Mouse (Mus musculus) fat pad, adult 2 months (tissue): ENCODE data around the gene Acap2.

Source experiments
- DNase-seq: peaks from one replicate; pipeline ENCODE4 v3.0.0-alpha.2; 2011; ENCODE audit warnings: low read depth, low spot score; ENCODE audit errors: extremely low read depth

The Acap2 gene

GRCm38 (mm10) chr16:31170297-31170696 lies 30.7 kb downstream of the Acap2 start:
- DNase-seq: no peak

DNA sequence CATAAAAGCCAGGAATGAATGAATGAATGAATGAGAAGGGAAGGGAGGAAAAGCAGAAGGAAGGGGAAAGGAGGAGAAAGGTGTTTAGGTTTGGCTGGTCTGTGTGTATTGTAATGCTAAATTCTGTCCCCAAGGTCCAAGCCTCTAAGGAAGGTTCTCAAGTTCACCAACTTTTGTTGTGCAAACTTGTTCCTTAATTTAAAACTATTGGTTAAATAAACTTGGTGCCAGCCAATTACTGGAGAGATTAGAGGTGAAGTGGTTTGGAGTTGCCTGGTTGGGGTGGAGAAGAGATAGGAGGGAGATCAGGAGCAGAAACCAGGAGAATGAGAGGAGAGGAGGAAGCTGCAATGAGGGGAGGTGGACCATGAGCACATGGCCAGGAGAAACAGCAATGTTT lies 31.4 kb downstream of the Acap2 start:
- DNase-seq: no peak

DNA sequence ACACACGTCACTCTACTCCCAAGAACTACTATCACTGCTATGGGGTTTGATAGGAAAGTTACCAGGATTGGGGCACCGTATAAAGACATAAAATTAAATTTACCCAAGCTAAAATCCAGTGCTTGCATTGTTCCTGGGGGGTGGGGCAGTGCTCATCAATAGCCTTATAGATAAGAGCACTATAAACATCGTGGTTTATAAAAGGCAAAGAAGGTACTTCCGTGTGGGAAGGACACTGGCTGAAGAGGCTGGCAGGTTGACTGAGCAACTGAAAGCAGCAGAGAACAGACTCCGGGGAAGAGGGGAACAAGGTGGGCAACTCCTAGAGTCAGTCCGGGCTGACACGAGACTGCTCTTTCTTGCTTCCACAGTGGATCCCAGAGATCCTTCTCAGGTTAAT lies 33.1 kb downstream of the Acap2 start:
- DNase-seq: no peak

GRCm38 (mm10) chr16:31167017-31167887 lies 33.8 kb downstream of the Acap2 start:
- no peak for DNase-seq

DNA sequence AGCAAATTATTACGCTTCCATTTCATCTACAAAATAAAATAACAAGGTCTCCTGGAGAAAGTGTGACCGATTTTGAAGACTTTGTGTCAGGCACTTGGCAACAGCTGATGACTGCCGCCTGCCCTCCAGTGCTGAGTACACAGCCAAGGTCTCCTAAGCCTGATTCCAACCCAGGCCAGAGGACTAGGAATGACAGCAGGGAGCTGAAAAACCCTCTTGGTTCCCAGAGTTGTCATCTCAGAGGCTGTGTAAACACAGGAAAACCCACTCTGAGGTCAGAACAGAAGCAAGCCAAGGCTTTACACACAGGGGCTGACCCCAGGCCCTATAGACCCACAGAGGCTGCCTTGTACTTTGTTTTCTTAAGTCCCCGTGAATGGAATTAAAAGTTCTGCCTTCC lies 35.1 kb downstream of the Acap2 start:
- DNase-seq: no peak

- no peak for DNase-seq
These were observed 35.6 kb downstream of the Acap2 start for GRCm38 (mm10) chr16:31165467-31165866.

GRCm38 (mm10) chr16:31164125-31164524 lies 36.9 kb downstream of the Acap2 start:
- DNase-seq: no peak

DNA sequence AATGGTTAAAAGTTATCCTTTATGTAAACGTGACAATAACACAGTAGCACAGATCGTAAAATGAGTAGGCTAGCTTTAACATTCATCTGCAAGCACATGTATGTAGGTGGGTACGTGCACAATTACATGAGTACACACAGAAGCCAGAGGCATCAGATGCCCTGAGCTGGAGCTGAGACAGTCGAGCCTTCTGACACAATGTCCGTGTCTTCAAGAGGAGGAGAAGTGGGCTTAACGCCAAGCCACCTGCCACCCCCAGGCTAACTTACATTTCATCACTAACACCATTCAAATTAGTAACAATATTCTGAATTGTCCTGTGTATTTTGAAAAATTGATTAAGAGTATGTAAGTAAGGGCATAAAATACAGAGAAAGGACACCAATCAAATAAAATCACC lies 40.6 kb downstream of the Acap2 start:
- DNase-seq: peak; percentile 50

GRCm38 (mm10) chr16:31159491-31159890 lies 41.6 kb downstream of the Acap2 start:
- no peak for DNase-seq

DNA sequence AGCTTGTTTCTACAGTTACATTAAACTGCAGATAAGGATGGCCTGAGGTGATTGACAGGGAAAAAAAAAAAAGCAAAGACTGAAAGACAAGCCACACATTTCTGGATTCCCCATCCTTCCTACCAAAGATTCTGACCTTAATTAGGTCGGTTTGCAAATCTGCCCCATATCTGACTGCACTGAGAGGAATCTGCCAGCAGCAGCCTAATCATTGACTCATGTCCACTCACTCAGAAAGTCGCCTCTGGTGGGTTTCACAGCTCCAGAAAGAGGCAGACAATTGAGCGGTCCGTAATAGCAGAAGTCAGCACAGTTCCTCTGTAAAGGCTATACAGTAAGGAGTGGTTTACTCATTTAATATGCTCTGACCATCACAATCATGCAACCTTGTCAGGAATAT lies 51.2 kb downstream of the Acap2 start:
- DNase-seq: no peak

DNA sequence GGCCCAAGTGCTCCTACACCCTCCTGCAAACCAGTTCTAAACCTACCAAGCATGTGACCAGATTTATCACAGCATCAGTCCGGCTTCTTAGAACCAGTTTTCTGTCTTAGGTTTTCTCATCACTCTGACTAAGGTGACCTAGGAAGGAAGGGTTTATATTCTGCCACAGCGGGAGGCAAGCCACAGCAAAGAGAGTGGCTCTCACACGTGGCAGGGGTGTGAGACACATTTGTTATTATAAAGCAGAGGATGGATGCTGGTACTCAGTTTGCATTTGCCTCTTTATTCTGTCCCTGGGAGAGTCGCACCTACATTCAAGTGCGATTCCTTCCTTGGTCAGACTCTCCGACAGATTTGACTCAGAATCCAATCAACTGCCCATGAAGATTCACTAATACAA lies 52.2 kb downstream of the Acap2 start:
- DNase-seq: no peak

GRCm38 (mm10) chr16:31147766-31148165 lies 53.3 kb downstream of the Acap2 start:
- no peak for DNase-seq

- no peak for DNase-seq
These were observed 59.1 kb downstream of the Acap2 start for GRCm38 (mm10) chr16:31141916-31142315.

- DNase-seq: no peak
These were observed 64.3 kb downstream of the Acap2 start for GRCm38 (mm10) chr16:31136616-31137253.

DNA sequence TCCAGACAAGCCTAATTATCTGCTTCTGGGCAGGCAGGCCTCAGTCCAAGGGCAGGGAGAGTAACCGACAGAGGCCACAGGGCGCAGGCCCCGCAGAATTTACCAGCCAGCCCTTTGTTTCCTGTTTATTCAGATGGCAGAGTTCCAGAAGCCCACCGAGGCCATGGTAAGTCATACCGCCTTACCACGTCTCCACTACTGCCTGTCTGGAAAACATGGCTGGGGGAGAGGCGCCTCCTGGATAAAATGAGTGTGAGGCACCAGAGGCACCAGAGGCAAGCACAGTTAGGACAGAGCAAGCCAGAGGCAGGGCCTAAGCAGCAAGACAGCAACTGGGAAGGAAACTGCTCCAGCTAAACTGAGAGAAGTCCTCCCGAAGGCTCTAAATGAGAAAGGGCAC lies 65.5 kb downstream of the Acap2 start:
- DNase-seq: no peak

GRCm38 (mm10) chr16:31131531-31131930 lies 69.5 kb downstream of the Acap2 start:
- DNase-seq: no peak

- peak; percentile 5 for DNase-seq
These were observed 72.9 kb downstream of the Acap2 start for GRCm38 (mm10) chr16:31128116-31128515.

DNA sequence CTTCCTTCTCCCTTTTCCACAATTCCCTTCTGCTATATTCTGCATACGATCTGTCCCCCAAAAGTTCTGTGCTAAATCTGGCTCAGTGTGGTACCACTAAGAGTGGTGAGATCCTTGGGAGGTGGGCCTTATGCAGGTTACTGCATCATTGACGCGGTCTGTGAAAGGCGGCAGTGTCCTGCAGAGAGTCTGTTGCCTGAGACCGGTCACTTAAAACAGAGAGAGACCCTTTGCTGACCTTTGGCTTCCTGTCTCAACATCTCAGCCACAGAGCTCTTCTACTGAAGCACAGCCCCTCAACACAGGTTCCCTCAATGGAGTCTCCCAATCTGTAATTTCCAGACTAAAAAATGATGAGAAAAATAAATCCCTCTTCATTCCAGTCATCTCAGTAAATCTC lies 76.1 kb downstream of the Acap2 start:
- no peak for DNase-seq

DNA sequence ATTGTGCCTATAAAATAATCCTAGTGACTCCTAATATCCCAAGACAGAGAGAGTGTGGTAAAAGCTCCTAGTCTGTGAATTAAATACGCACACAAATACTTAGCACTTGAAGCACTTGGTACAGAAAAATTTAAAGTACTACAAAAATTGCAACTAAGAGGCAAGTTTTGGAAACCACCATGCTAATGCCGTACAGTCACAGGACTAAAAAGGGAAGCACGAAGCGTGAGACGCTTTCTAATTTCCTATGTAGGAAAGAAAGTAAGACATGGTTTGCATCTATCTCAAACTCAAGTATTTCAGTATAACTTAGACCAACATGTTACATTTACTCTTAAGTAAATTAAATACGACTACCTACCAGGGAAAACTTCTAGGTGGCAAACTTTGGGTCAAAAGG lies 79.4 kb downstream of the Acap2 start:
- DNase-seq: no peak

DNA sequence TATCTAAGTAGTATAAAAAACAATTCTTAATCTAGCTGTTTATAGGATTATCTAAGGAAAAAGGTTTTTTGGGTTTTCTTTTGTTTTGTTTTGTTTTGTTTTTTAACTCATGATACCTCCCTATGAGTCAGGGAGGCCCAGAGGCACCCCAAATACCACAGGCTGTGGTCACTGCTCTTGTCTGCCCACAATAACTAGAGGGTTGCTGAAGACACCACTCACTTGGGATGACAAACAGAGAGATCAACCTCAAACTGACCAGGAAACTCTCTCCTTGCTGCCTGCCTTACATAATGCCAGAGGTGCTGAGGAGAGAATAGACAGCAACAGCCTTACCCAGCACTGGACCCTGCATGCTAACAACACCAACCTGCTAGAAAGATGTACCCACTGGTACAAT lies 87.4 kb downstream of the Acap2 start:
- DNase-seq: no peak

DNA sequence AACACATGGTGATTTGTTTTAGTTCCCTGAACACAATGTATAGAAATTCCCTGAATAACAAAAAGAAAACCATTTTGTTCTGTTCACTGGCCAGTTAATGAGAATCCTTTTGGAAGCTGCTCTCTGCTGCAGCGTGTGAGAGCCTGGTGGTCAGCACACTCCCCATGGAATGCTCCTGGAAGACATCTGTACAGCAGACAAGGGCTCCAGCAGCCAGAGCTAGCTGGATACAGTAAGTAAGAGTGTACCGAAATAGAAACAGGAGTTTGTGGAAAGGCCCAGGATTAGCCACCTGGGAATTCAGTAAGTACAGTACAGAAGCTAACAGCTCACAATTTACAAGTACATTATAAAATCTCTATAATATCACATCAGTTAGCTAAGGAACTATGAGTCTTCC lies 99.7 kb downstream of the Acap2 start:
- DNase-seq: no peak

- DNase-seq: no peak
These were observed 101.1 kb downstream of the Acap2 start for GRCm38 (mm10) chr16:31099906-31100305.

GRCm38 (mm10) chr16:31094036-31094435 lies 107.0 kb downstream of the Acap2 start:
- DNase-seq: no peak
